Mouse (Mus musculus): ENCODE results near the gene Gm572.

- no peak for TF ChIP-seq CTCF (IDR thresholded peaks at IDR 0.05)
- no peak for TF ChIP-seq EP300 (IDR thresholded peaks at IDR 0.05)
Measured at GRCm38 (mm10) chr4:148664021-148664420, 20.9 kb downstream of the Gm572 start.

Measured in lung, postnatal 0 days (tissue).